Mouse (Mus musculus) central nervous system, embryonic 11.5 days (tissue): ENCODE data around the gene L1cam. TPM values are rescaled to one million over a fixed set of nuclear protein-coding genes. Genes with fewer than 3 reads are reported as not detected.

Experiments used
- polyA plus RNA-seq: library from polyadenylated mRNA; depleted of rRNA; stranded (reverse); fragments of >200 nt; gene quantifications from 2 replicates; pipeline ENCODE4 v1.2.3, GENCODE M21; 2012; rRNA removed

Gene L1cam
- polyA plus RNA-seq, result 29.2 and 43.4 TPM in 2 replicates

DNA sequence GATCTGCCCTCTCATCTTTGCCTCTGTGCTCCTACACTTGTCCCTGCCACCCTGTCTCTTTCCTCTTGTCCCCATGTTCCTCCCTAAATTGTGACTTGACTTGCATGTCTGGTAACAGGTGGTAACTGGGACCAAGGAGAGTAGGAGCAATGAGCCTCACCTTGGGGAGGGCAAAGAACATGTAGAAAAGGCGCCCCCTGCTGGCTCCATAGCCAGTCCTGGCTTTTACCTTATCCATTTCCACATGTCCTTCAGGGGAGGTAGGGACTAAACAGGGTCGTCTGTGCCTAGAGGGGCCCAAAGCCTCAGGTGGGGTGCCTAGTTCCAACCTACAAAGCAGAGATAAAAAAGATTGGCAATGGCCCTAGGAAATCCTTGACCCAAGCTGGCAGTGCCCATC lies at the start of gene L1cam:
Gene L1cam (minus strand): TSS at position 387 of the 400 bp plus-strand sequence.

DNA sequence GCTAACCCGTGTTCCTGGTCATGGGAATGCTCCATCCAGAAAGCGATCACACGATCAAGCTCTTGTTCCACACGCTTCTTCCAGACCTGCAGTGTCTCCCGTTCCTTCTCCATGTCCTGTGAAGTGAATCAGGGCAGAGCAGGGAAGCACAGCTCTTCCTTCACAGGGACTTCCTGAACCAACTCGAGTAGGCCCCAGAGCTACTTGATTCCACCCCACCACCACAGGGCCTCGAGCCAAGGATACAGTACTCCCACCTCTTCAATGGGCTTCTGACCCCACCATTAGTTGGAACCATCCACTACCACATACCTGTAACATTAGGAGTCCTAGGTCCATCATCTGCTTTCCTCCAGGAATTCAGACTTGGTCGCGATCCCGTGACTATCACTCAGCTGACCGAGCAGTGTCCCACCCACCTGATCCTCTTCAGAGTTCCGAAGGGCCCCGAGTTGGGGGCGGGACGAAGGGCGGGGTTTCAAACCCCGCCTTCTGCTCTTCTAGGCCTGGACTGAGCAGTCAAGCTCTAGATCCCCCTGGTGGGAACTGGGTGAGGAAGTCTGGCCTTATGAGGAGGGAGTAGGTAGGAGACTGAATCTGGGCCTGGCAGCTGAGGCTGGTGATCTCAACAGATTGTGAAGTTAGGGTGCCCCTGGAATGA lies 34.6 kb upstream of the L1cam start, which contains the start of gene Renbp:
Gene Renbp (minus strand): TSS at position 449 of the 661 bp plus-strand sequence.

DNA sequence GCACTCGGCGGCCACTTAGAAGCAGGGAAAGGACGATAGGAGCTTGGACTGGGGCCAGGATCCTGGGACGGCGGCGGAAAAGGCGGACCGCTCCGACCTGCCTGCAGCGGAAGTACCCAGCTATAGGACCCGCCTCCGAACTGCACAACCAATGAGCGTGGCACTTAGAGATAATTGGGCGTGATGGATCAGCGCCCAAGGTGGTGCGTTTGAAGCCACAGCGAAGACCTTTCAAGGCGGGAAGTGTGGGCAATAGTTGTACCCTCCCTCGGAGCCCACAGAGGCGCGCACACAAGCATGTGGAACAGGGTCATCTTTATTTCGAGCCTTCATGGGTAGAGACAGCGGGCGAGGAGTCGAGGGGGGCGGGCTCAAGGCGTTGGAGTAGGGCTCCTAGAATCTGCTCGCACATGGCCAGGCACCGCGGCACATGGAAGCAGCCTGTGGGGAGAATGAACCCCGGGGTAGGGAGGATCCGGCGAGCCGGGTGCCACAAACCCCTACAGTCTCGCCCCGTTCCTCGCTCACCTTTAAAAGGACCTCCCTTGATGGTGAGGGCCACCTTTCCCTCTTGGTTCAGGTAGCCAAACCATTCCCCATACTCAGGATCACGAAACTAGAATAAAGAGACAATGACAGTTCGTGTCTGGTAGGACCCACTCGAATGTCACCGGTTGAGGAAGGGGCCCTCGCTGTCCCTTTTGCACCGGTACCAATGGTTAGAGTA lies 26.1 kb upstream of the L1cam start, which contains the start of the genes Arhgap4 and Naa10:
Gene Arhgap4 (minus strand): TSS at position 48 of the 727 bp plus-strand sequence.
Gene Naa10 (minus strand): TSS at position 122 of the 727 bp plus-strand sequence.

DNA sequence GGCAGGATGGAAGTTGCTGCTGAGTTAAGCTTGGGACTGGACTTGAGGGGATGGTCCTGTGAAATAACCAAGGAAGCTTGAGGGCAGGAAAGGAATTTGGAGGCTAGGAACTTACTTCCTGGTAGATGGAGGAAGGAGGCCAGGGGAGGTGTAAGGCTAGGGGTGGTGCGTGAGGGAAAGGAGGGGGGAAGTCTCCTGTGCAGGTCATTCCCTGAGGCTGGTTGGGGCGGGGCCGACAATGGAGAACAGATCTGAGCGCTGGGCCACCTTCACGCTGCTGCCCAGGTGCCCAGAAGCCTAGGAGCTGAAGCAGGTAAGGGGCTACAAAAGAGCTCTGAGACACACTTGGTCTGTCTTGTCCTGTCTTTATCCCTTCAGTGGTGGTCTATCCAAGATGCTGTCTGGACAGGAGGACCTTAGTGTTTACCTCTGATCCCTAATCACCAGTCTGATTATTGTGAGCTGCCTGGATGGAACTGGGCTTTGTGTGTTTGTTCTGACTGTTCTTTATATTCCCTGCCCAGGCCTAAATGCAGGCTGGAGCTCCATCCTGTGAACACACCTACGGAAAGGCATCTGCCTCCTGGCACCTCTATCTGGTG lies 4.3 kb downstream of the L1cam start, which contains the start of gene Avpr2:
Gene Avpr2 (plus strand): TSS at position 552 of the 602 bp plus-strand sequence.

DNA sequence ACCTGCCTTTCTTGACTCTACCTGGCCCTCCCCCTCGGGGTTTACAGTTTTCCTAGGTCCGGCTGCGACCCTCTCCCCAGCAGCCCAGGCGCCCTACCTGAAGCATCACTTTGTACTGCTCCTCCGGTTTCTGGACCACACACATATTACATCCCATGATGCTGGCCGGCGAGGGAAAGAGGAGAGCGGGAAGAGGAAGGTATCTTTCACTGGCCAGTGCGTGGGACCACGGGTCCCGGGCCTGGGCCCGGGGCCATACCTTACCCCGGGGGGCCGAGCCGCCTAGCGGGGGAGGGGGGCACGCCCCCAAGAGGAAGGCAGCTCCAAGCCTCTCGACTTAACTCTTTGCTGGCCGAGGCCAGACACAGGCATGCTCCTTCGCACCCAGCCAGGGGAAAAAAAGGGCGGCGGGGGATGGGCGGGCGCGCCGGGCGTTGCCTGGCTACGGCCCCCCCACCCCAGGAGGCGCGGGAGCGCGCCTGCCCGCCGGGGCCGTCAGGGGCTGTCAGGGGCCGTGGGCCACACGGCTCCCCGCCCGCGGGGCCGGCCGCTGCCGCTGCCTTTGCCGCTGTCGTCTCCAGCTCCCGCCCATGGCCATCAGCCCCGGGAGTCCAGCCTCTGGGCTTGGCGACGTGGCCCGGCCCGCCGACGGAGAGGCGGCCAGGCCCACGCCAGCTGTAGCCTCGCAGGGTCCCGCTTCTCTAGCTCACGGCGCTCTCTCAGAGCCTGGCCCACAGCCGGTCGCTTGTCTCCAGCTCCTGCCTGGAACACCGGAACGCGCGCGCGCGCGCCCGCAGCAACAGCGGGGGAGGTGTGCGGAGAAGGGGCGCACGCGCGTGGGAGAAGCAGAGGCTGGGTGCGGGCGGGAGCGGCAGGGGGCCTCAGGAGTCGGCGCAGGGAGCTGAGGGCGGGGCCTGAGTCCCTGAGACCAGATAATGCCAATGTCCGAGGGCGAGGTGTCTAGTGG lies 71.4 kb downstream of the L1cam start, which contains the start of gene Pdzd4:
Gene Pdzd4 (minus strand): TSS at position 785 of the 967 bp plus-strand sequence.

Other genes starting within 250 kb of the L1cam start
- gene Pnck, start 236.0 kb downstream of the L1cam start, polyA plus RNA-seq, result 17.0 TPM in 2 replicates
- gene Slc6a8, start 223.0 kb downstream of the L1cam start, polyA plus RNA-seq, result 30.6 and 49.4 TPM in 2 replicates
- 71.0 and 75.1 TPM in 2 replicates for gene Bcap31, start 179.9 kb downstream of the L1cam start, polyA plus RNA-seq
- gene Abcd1, start 179.5 kb downstream of the L1cam start, polyA plus RNA-seq, result 10.3 and 12.6 TPM in 2 replicates
- gene Plxnb3, start 139.0 kb downstream of the L1cam start, polyA plus RNA-seq, result 0.22 and 0.41 TPM in 2 replicates
- 1.1 and 5.5 TPM in 2 replicates for gene Srpk3, start 121.7 kb downstream of the L1cam start, polyA plus RNA-seq
- gene Idh3g, start 109.2 kb downstream of the L1cam start, polyA plus RNA-seq, result 167 and 344 TPM in 2 replicates
- 83.3 and 142 TPM in 2 replicates for gene Ssr4, start 109.1 kb downstream of the L1cam start, polyA plus RNA-seq
- 23.2 and 40.3 TPM in 2 replicates for gene Pdzd4, start 71.1 kb downstream of the L1cam start, polyA plus RNA-seq
- 0.05 TPM in 1 of 2 replicates, not detected in the other for gene Avpr2, start 4.0 kb downstream of the L1cam start, polyA plus RNA-seq
- 4.8 and 5.8 TPM in 2 replicates for gene Arhgap4, start 25.8 kb upstream of the L1cam start, polyA plus RNA-seq
- gene Naa10, start 25.8 kb upstream of the L1cam start, polyA plus RNA-seq, result 126 and 150 TPM in 2 replicates
- gene Renbp, start 34.7 kb upstream of the L1cam start, polyA plus RNA-seq, result 18.6 and 27.2 TPM in 2 replicates
- 49.0 and 83.0 TPM in 2 replicates for gene Hcfc1, start 70.3 kb upstream of the L1cam start, polyA plus RNA-seq
- 53.1 and 61.3 TPM in 2 replicates for gene Irak1, start 127.8 kb upstream of the L1cam start, polyA plus RNA-seq
- not detected in 2 replicates for gene Opn1mw, start 231.4 kb upstream of the L1cam start, polyA plus RNA-seq
- 19.8 and 22.4 TPM in 2 replicates for gene Mecp2, start 239.3 kb upstream of the L1cam start, polyA plus RNA-seq